Mouse (Mus musculus) frontal cortex, adult 2 months (tissue): ENCODE results near the gene Fads6. TPM values are rescaled to one million over a fixed set of nuclear protein-coding genes. Genes with fewer than 3 reads are reported as not detected.

ENCODE experiments used
- polyA plus RNA-seq: library from polyadenylated mRNA; depleted of rRNA; stranded (reverse); fragments of >200 nt; gene quantifications from 2 replicates; pipeline ENCODE4 v1.2.3, GENCODE M21; 2012; rRNA removed

The Fads6 gene
- polyA plus RNA-seq, 1 experiment = 13.9 TPM

Other genes with a start within 250 kb of the Fads6 start
- 0.68 and 0.86 TPM in 2 replicates for gene Cd300ld3, start 249.3 kb downstream of the Fads6 start, polyA plus RNA-seq
- gene Cd300e, start 235.5 kb downstream of the Fads6 start, polyA plus RNA-seq = 0.06 and 0.22 TPM in 2 replicates
- 22.7 and 25.3 TPM in 2 replicates for gene Rab37, start 206.2 kb downstream of the Fads6 start, polyA plus RNA-seq
- 0.12 and 0.29 TPM in 2 replicates for gene Cd300lf, start 163.7 kb downstream of the Fads6 start, polyA plus RNA-seq
- 85.4 and 93.7 TPM in 2 replicates for gene Slc9a3r1, start 134.3 kb downstream of the Fads6 start, polyA plus RNA-seq
- gene Tmem104, start 110.2 kb downstream of the Fads6 start, polyA plus RNA-seq = 10.2 and 10.4 TPM in 2 replicates
- gene Nat9, start 109.8 kb downstream of the Fads6 start, polyA plus RNA-seq = 36.2 and 36.9 TPM in 2 replicates
- gene Grin2c, start 30.4 kb downstream of the Fads6 start, polyA plus RNA-seq = 55.1 and 55.6 TPM in 2 replicates
- gene Fdxr, start 20.6 kb downstream of the Fads6 start, polyA plus RNA-seq = 33.1 and 34.4 TPM in 2 replicates
- 14.6 and 19.2 TPM in 2 replicates for gene Otop2, start 9.5 kb upstream of the Fads6 start, polyA plus RNA-seq
- 7.8 and 8.6 TPM in 2 replicates for gene Ush1g, start 24.4 kb upstream of the Fads6 start, polyA plus RNA-seq
- 0.30 and 0.34 TPM in 2 replicates for gene Otop3, start 37.1 kb upstream of the Fads6 start, polyA plus RNA-seq
- gene Hid1, start 70.1 kb upstream of the Fads6 start, polyA plus RNA-seq = 97.9 and 106 TPM in 2 replicates
- gene Cdr2l, start 84.3 kb upstream of the Fads6 start, polyA plus RNA-seq = 22.7 and 23.1 TPM in 2 replicates
- gene Mrpl58, start 106.1 kb upstream of the Fads6 start, polyA plus RNA-seq = 129 and 134 TPM in 2 replicates
- 785 and 842 TPM in 2 replicates for gene Atp5h, start 122.3 kb upstream of the Fads6 start, polyA plus RNA-seq
- 71.8 and 78.7 TPM in 2 replicates for gene Kctd2, start 122.5 kb upstream of the Fads6 start, polyA plus RNA-seq
- 0.06 and 0.17 TPM in 2 replicates for gene Trim80, start 142.9 kb upstream of the Fads6 start, polyA plus RNA-seq
- 0.06 TPM in 1 of 2 replicates, not detected in the other for gene Slc16a5, start 164.8 kb upstream of the Fads6 start, polyA plus RNA-seq
- gene Armc7, start 178.0 kb upstream of the Fads6 start, polyA plus RNA-seq = 9.9 TPM in 2 replicates
- gene Nt5c, start 194.2 kb upstream of the Fads6 start, polyA plus RNA-seq = 73.9 and 74.9 TPM in 2 replicates
- 209 and 216 TPM in 2 replicates for gene Jpt1, start 216.7 kb upstream of the Fads6 start, polyA plus RNA-seq
- gene Sumo2, start 238.6 kb upstream of the Fads6 start, polyA plus RNA-seq = 365 and 405 TPM in 2 replicates